12 mouse cellular contexts compared by ENCODE assay signal in the genomic region with DNA sequence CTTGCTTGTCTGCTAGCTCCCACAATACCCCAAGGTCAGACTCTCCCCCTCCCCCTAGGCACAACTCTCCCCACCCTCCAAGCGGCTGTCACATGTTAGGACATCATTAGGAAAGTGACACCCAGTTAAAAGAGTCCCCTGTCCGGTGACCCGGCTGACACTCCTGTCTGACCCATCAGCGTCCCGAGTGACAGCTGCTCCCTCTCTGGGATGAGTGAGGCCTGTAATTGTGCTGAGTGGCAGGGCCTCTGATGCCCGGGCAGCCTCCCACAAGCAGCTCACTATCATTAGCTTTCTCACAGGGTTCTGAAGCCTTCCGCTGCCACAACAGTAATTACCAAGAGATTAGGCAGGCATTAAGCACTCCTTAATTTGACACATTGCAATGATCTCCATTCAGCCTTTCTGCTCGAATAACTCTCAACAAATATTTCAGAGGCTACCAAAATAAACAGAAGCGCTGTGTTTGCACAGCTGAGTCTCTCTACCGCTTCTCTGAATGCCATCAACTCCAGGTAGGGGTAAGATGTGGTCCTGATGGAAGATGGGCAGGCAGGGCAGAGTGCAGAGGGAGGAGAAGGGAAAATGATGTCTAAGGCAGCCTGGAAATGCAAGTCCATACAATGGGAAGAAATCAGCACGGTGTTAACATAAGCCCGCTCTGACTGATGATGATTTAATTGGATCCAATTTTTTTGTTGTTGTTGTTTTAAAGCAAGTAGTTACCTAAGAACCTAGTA.
A peak's percentile ranks its signal among the peaks of the same experiment; 100 is the strongest.
DNase-seq lines count a peak whose midpoint lies in the region; ATAC-seq and TF ChIP-seq lines count a peak whose summit lies in the region.
"Had no signal": no experiment of that assay in that cellular context is flagged by ENCODE, and none has a peak within 500 bp of the region (broad histone marks: within the 10 kb centered on the region; RNA-seq: fewer than 3 reads in every experiment).

No protein-coding gene starts in this region.

- intact Hi-C loops in gastrocnemius, adult 2 months (cut with DNase I) = no loop called here

- no peak overlapping the region for H3K4me3 ChIP-seq in limb, embryonic 13.5 days
- no peak overlapping the region for H3K4me3 ChIP-seq in limb, embryonic 10.5 days
- no peak overlapping the region for H3K4me3 ChIP-seq in forebrain, embryonic 13.5 days
- H3K4me3 ChIP-seq in midbrain, embryonic 11.5 days (ENCODE audit: low read depth, low read length) = no peak overlapping the region
- no peak overlapping the region for H3K4me3 ChIP-seq in gastrocnemius, adult 2 months
- H3K4me3 ChIP-seq: embryonic facial prominence, embryonic 13.5 days had no signal

- no peak overlapping the region for H3K4me2 ChIP-seq in limb, embryonic 13.5 days (replicated peaks)
- H3K4me2 ChIP-seq in forebrain, embryonic 13.5 days = no peak overlapping the region
- H3K4me2 ChIP-seq in midbrain, embryonic 11.5 days = no peak overlapping the region
- H3K4me2 ChIP-seq: embryonic facial prominence, embryonic 13.5 days had no signal

- H3K36me3 ChIP-seq in limb, embryonic 13.5 days = no peaks in the 10 kb centered on the region
- no peaks in the 10 kb centered on the region for H3K36me3 ChIP-seq in limb, embryonic 10.5 days
- H3K36me3 ChIP-seq in forebrain, embryonic 13.5 days (ENCODE audit: poor library complexity, severe bottlenecking) = no peaks in the 10 kb centered on the region
- H3K36me3 ChIP-seq in midbrain, embryonic 11.5 days (ENCODE audit: control insufficient read depth, insufficient read depth, low read length) = no peaks in the 10 kb centered on the region
- H3K36me3 ChIP-seq: embryonic facial prominence, embryonic 13.5 days had no signal

- no peak overlapping the region for H3K9ac ChIP-seq in limb, embryonic 13.5 days
- no peak overlapping the region for H3K9ac ChIP-seq in forebrain, embryonic 13.5 days
- no peak overlapping the region for H3K9ac ChIP-seq in midbrain, embryonic 11.5 days (ENCODE audit: low read length)
- H3K9ac ChIP-seq: embryonic facial prominence, embryonic 13.5 days had no signal

- peaks cover 21% of the 10 kb centered on the region for H3K27me3 ChIP-seq in limb, embryonic 13.5 days
- H3K27me3 ChIP-seq in limb, embryonic 10.5 days (ENCODE audit: low read depth, poor library complexity, severe bottlenecking) = peaks cover 44% of the 10 kb centered on the region
- H3K27me3 ChIP-seq in forebrain, embryonic 13.5 days = peaks cover 86% of the 10 kb centered on the region
- no peaks in the 10 kb centered on the region; the same call in 1 of the 2 replicates for H3K27me3 ChIP-seq in midbrain, embryonic 11.5 days (ENCODE audit: control insufficient read depth, insufficient read depth, low read length)
- H3K27me3 ChIP-seq: CH12.LX had no signal

- no peaks in the 10 kb centered on the region for H3K9me3 ChIP-seq in limb, embryonic 13.5 days
- H3K9me3 ChIP-seq in limb, embryonic 10.5 days (replicated peaks) = no peaks in the 10 kb centered on the region
- no peaks in the 10 kb centered on the region for H3K9me3 ChIP-seq in forebrain, embryonic 13.5 days (replicated peaks)
- H3K9me3 ChIP-seq in midbrain, embryonic 11.5 days (ENCODE audit: control insufficient read depth, low read length) = no peaks in the 10 kb centered on the region
- H3K9me3 ChIP-seq: embryonic facial prominence, embryonic 13.5 days had no signal

- no peak overlapping the region for H3K27ac ChIP-seq in limb, embryonic 13.5 days
- no peak overlapping the region for H3K27ac ChIP-seq in limb, embryonic 10.5 days
- H3K27ac ChIP-seq in forebrain, embryonic 13.5 days = no peak overlapping the region; the same call in 1 of the 2 replicates
- H3K27ac ChIP-seq in midbrain, embryonic 11.5 days (ENCODE audit: low read depth, low read length) = peak overlapping the region; percentile 46; the same call in 1 of the 2 replicates
- H3K27ac ChIP-seq in gastrocnemius, adult 2 months = no peak overlapping the region
- H3K27ac ChIP-seq: embryonic facial prominence, embryonic 13.5 days had no signal

- 50% methylated on average over 12 of the region's 12 CpGs for WGBS in limb, embryonic 13.5 days
- WGBS in limb, embryonic 10.5 days = 49% methylated on average over 12 of the region's 12 CpGs
- WGBS in forebrain, embryonic 13.5 days = 4% methylated on average over 12 of the region's 12 CpGs
- WGBS in midbrain, embryonic 11.5 days = 20% methylated on average over 12 of the region's 12 CpGs

- H3K4me1 ChIP-seq in limb, embryonic 13.5 days = peaks cover 20% of the 10 kb centered on the region; the same call in 1 of the 2 replicates
- peaks cover 26% of the 10 kb centered on the region for H3K4me1 ChIP-seq in limb, embryonic 10.5 days
- H3K4me1 ChIP-seq in forebrain, embryonic 13.5 days = peaks cover 33% of the 10 kb centered on the region
- peaks cover 7% of the 10 kb centered on the region for H3K4me1 ChIP-seq in midbrain, embryonic 11.5 days (ENCODE audit: control insufficient read depth, insufficient read depth, low read length)
- H3K4me1 ChIP-seq: embryonic facial prominence, embryonic 13.5 days had no signal

- no peak for DNase-seq in limb, embryonic 10.5 days (ENCODE audit: low spot score)
- peak; percentile 85 for DNase-seq in midbrain, embryonic 11.5 days (ENCODE audit: low spot score, missing footprints)
- peak; percentile 39 for DNase-seq in retina, postnatal 7 days (ENCODE audit: low read depth, low spot score)
- DNase-seq in gastrocnemius, adult 2 months = no peak
- DNase-seq in layer of hippocampus, adult 11-12 months (ENCODE audit: low spot score) = no peak
- DNase-seq: kidney, adult 9 months; right cerebral cortex, postnatal 4 days had no signal

- no peak for TF ChIP-seq CTCF in gastrocnemius, adult 2 months (IDR thresholded peaks at IDR 0.05)

- peak; percentile 48; the same call in 1 of the 2 replicates for ATAC-seq in limb, embryonic 13.5 days (ENCODE audit: low FRiP score, low read depth)
- peak; percentile 92 for ATAC-seq in forebrain, embryonic 13.5 days
- peak; percentile 89 for ATAC-seq in midbrain, embryonic 11.5 days (ENCODE audit: low FRiP score)
- no peak for ATAC-seq in megakaryocyte progenitor cell, adult 5-6 weeks (replicated peaks; ENCODE audit: poor library complexity)

Comparison
In these comparisons a context has a peak if more than half of its experiments do, and no peak if none do; other contexts are left out.
1. DNase-seq: peak in midbrain, embryonic 11.5 days (single experiment) and retina, postnatal 7 days (single experiment); none in limb, embryonic 10.5 days (single experiment), gastrocnemius, adult 2 months (single experiment) and layer of hippocampus, adult 11-12 months (single experiment).